ENCODE assay signal across 8 mouse cellular contexts in genomic region chr2:116979561-116980391, GRCm38 (mm10).
DNase-seq lines count a peak whose midpoint lies in the region; ATAC-seq lines count a peak whose summit lies in the region.

No protein-coding gene starts in this region.

- intact Hi-C loops in left cerebral cortex, postnatal 14 days (cut with DNase I) = loop anchor here (10.0 kb wide), 1 partner anchor 195 kb away; no protein-coding TSS in a partner anchor

- peaks cover 18% of the 10 kb centered on the region for H3K4me1 ChIP-seq in intestine, embryonic 15.5 days (replicated peaks)
- peaks cover 21% of the 10 kb centered on the region for H3K4me1 ChIP-seq in stomach, embryonic 15.5 days

- H3K27ac ChIP-seq in intestine, embryonic 15.5 days = peak overlapping the region; percentile 67
- peak overlapping the region; percentile 70; the same call in 1 of the 2 replicates for H3K27ac ChIP-seq in stomach, embryonic 15.5 days

- no peak overlapping the region for H3K9ac ChIP-seq in intestine, embryonic 15.5 days
- H3K9ac ChIP-seq in stomach, embryonic 15.5 days = no peak overlapping the region

- 6% methylated on average over 10 of the region's 10 CpGs for WGBS in intestine, embryonic 15.5 days
- 9% methylated on average over 10 of the region's 10 CpGs for WGBS in stomach, embryonic 15.5 days

- peak; percentile 36 for ATAC-seq in intestine, embryonic 15.5 days
- ATAC-seq in stomach, embryonic 15.5 days (ENCODE audit: insufficient read depth, low FRiP score, low read depth) = no peak

- H3K9me3 ChIP-seq in intestine, embryonic 15.5 days = no peaks in the 10 kb centered on the region
- no peaks in the 10 kb centered on the region for H3K9me3 ChIP-seq in stomach, embryonic 15.5 days

- H3K4me2 ChIP-seq in intestine, embryonic 15.5 days (replicated peaks) = no peak overlapping the region
- no peak overlapping the region; the same call in 1 of the 2 replicates for H3K4me2 ChIP-seq in stomach, embryonic 15.5 days

- H3K4me3 ChIP-seq in intestine, embryonic 15.5 days (replicated peaks) = no peak overlapping the region
- H3K4me3 ChIP-seq in stomach, embryonic 15.5 days (replicated peaks) = no peak overlapping the region

- DNase-seq in layer of hippocampus, adult 9-11 months = peak; percentile 27
- DNase-seq in layer of hippocampus, postnatal 25 days (ENCODE audit: extremely low spot score in 1 of 2, low spot score in 1 of 2) = no peak
- peak; percentile 49 to 50 for DNase-seq in adrenal gland, adult 18-20 months (ENCODE audit: low spot score in 2 of 2)
- peak; percentile 27 to 67 for DNase-seq in gastrocnemius, adult 8-10 months (ENCODE audit: low spot score in 2 of 2)
- DNase-seq in lung, postnatal 36 days = peak; percentile 56
- DNase-seq in left cerebral cortex, postnatal 14 days (ENCODE audit: low spot score in 2 of 2) = no peak

- no peaks in the 10 kb centered on the region for H3K27me3 ChIP-seq in intestine, embryonic 15.5 days (replicated peaks)
- H3K27me3 ChIP-seq in stomach, embryonic 15.5 days (replicated peaks) = no peaks in the 10 kb centered on the region

- no peaks in the 10 kb centered on the region for H3K36me3 ChIP-seq in intestine, embryonic 15.5 days
- H3K36me3 ChIP-seq in stomach, embryonic 15.5 days = no peaks in the 10 kb centered on the region

Comparison
In these comparisons a context has a peak if more than half of its experiments do, and no peak if none do; other contexts are left out.
1. DNase-seq: peak in layer of hippocampus, adult 9-11 months (single experiment), adrenal gland, adult 18-20 months (2 of 2), gastrocnemius, adult 8-10 months (2 of 2) and lung, postnatal 36 days (single experiment); none in layer of hippocampus, postnatal 25 days (0 of 2) and left cerebral cortex, postnatal 14 days (0 of 2).